Mouse (Mus musculus) R1 (cell line): ENCODE measurements around the gene Pard3b.

ENCODE experiments used
- DNase-seq: peaks from one replicate; pipeline ENCODE4 v3.0.0-alpha.2; 2018; ENCODE audit warnings: low read depth, low spot score

Gene Pard3b

GRCm38 (mm10) chr1:61747481-61747880 lies 108.9 kb downstream of the Pard3b start:
- DNase-seq = no peak

GRCm38 (mm10) chr1:61751008-61751407 lies 112.4 kb downstream of the Pard3b start:
- DNase-seq = no peak

GRCm38 (mm10) chr1:61756771-61757170 lies 118.1 kb downstream of the Pard3b start:
- no peak for DNase-seq

GRCm38 (mm10) chr1:61771213-61771612 lies 132.6 kb downstream of the Pard3b start:
- DNase-seq = peak; percentile 72

GRCm38 (mm10) chr1:61778731-61779130 lies 140.1 kb downstream of the Pard3b start:
- no peak for DNase-seq

- no peak for DNase-seq
These were observed 141.3 kb downstream of the Pard3b start for GRCm38 (mm10) chr1:61779906-61780305.

GRCm38 (mm10) chr1:61796296-61796695 lies 157.7 kb downstream of the Pard3b start:
- DNase-seq = no peak

GRCm38 (mm10) chr1:61820213-61820612 lies 181.6 kb downstream of the Pard3b start:
- DNase-seq = no peak

- DNase-seq = no peak
These were observed 187.1 kb downstream of the Pard3b start for GRCm38 (mm10) chr1:61825560-61826191.

GRCm38 (mm10) chr1:61837006-61837544 lies 198.5 kb downstream of the Pard3b start:
- DNase-seq = no peak

GRCm38 (mm10) chr1:61846606-61847005 lies 208.0 kb downstream of the Pard3b start:
- no peak for DNase-seq

GRCm38 (mm10) chr1:61849029-61849714 lies 210.5 kb downstream of the Pard3b start:
- DNase-seq = no peak

GRCm38 (mm10) chr1:61850471-61850870 lies 211.8 kb downstream of the Pard3b start:
- DNase-seq = no peak

GRCm38 (mm10) chr1:61851176-61851575 lies 212.6 kb downstream of the Pard3b start:
- no peak for DNase-seq

- DNase-seq = no peak
These were observed 228.9 kb downstream of the Pard3b start for GRCm38 (mm10) chr1:61867286-61868082.

- DNase-seq = no peak
These were observed 236.3 kb downstream of the Pard3b start for GRCm38 (mm10) chr1:61874875-61875274.

GRCm38 (mm10) chr1:61879706-61880470 lies 241.3 kb downstream of the Pard3b start:
- no peak for DNase-seq

- no peak for DNase-seq
These were observed 257.4 kb downstream of the Pard3b start for GRCm38 (mm10) chr1:61896048-61896447.

GRCm38 (mm10) chr1:61903271-61904007 lies 264.8 kb downstream of the Pard3b start:
- no peak for DNase-seq

- DNase-seq = no peak
These were observed 265.4 kb downstream of the Pard3b start for GRCm38 (mm10) chr1:61904036-61904435.

- DNase-seq = no peak
These were observed 274.3 kb downstream of the Pard3b start for GRCm38 (mm10) chr1:61912931-61913330.
